Mouse (Mus musculus): ENCODE results near the gene Defb18. TPM values are rescaled to one million over a fixed set of nuclear protein-coding genes. Genes with fewer than 3 reads are reported as not detected.

Defb18 gene
- polyA plus RNA-seq, 1 experiment from 2014 or later: not detected

DNA sequence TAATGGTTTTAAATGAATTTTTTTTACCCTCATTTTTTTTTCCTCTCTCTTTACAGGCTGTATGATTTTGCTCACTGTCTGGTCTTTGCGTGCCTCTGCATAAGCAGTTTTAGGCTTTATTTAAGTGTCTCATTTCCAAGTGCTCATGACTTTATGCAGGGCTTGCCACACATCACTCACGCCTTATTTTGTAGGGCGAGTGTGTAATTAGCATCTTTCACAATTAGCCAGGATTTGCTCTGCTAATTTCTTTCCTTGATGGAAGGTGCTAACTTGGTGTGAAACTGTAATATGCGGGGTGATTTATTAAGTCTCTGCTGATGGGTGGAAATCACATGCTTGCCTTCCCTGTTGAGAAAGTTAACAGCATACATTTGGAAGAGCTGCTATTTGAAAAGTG is 45.5 kb downstream of the Defb18 start:
- Histone ChIP-seq H3K27me3 (ENCODE audit: control insufficient read depth, insufficient read depth, low read length) (no peaks in the 10 kb centered on the region), H3K4me3 (ENCODE audit: low read depth, low read length) (no peak overlapping the region), H3K27ac (replicated peaks) (no peak overlapping the region), H3K9ac (ENCODE audit: low read length) (no peak overlapping the region), H3K4me1 (replicated peaks; ENCODE audit: control insufficient read depth, insufficient read depth) (no peaks in the 10 kb centered on the region), H3K4me2 (replicated peaks; ENCODE audit: low read depth) (no peak overlapping the region), H3K9me3 (ENCODE audit: control insufficient read depth, low read length) (no peaks in the 10 kb centered on the region), H3K36me3 (ENCODE audit: control insufficient read depth, insufficient read depth, low read length) (no peaks in the 10 kb centered on the region)
- TF ChIP-seq CTCF (IDR thresholded peaks at IDR 0.05; ENCODE audit: low read depth): no peak
- no peak for TF ChIP-seq EP300 (optimal IDR thresholded peaks at IDR 0.05)
- no peak for ATAC-seq (ENCODE audit: low FRiP score, low TSS enrichment)
- WGBS: 51% methylated on average over 4 of the region's 4 CpGs
- no peak for DNase-seq (ENCODE audit: low spot score)

DNA sequence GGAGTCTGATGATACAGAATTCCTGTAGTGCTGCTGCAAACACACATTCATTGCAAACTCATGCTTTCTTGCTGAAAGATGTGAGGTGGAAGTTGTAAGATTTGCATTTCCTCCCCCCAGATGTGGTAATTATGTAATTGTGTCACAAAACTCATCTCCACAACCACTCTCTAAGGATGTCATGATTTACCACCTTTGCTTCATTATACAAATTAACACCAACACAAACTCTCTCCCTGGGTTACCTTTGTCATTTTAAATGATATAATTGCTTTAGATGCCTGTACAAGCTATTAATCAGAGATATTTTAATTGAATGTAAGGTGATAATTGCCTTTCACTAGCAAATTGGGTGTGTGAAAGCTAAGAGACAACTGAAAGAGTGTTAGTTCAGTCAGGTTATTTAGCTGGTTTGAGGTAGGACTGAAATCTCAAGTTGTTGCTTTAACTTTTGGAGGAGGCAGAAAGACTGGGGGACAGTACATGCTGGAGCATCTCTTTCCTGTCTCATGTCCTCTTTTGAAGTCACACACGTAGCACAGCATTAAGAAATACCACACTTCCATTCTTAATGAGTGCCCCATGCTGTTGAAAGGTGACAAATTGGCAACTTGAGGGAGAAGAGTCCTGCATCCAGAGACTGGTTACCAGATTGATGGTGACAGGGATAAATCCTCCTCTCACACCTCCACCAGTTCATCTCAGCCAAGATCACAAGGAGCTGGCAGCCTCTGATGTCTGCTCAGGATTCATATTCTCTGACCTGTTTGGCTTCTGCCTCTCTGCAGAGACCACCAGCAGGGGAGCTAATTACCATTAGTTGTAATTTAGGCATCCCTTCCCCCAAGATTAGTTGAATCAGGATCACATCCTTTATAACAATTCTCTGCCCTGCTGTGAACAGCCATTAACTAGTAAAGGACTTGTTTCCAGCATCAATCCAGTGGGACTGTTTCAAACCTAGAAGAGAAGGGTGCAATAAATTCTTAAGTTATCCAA is 46.2 kb downstream of the Defb18 start:
- no peak overlapping the region for H3K4me3 ChIP-seq (ENCODE audit: low read depth, low read length)
- no peaks in the 10 kb centered on the region for H3K27me3 ChIP-seq (ENCODE audit: control insufficient read depth, insufficient read depth, low read length)
- no peak for TF ChIP-seq EP300 (optimal IDR thresholded peaks at IDR 0.05)
- H3K4me2 ChIP-seq (replicated peaks; ENCODE audit: low read depth): no peak overlapping the region
- H3K9me3 ChIP-seq (ENCODE audit: control insufficient read depth, low read length): no peaks in the 10 kb centered on the region
- WGBS: 26% methylated on average over 1 of the region's 1 CpGs
- no peak overlapping the region for H3K27ac ChIP-seq (replicated peaks)
- DNase-seq (ENCODE audit: low spot score): no peak
- no peaks in the 10 kb centered on the region for H3K4me1 ChIP-seq (replicated peaks; ENCODE audit: control insufficient read depth, insufficient read depth)
- no peak for ATAC-seq (ENCODE audit: low FRiP score, low TSS enrichment)
- no peak overlapping the region for H3K9ac ChIP-seq (ENCODE audit: low read length)
- no peaks in the 10 kb centered on the region for H3K36me3 ChIP-seq (ENCODE audit: control insufficient read depth, insufficient read depth, low read length)

Other genes starting within 250 kb of the Defb18 start
- gene Crisp4, start 91.5 kb downstream of the Defb18 start, polyA plus RNA-seq (2015; fragmentation: Nextera tagmentation; extraction: Ambion mirVana): not detected in 2 replicates
- gene Defb41, start 27.7 kb upstream of the Defb18 start, polyA plus RNA-seq (2015; fragmentation: Nextera tagmentation; extraction: Ambion mirVana): not detected in 2 replicates